Mouse (Mus musculus): ENCODE measurements at regions not wholly inside any gene's neighbourhood (a gene's known extent, or its start where the extent isn't known, plus 50 kb on each side); places are given as distances from the start of the nearest gene placed in this dataset.
"Not testable (repeated sequence)": the region's sequence is repeated elsewhere in the genome, so short reads cannot be mapped to it uniquely, and the experiment has no call there.

GRCm38 (mm10) chr11:13170449-13170848, 705.7 kb upstream of the Cobl start:
- peak; percentile 22 for DNase-seq (ENCODE audit: extremely low spot score, low read depth, low spot score)

GRCm38 (mm10) chr11:13151901-13152300, 687.1 kb upstream of the Cobl start:
- DNase-seq (ENCODE audit: extremely low spot score, low read depth, low spot score): no peak

- DNase-seq (ENCODE audit: extremely low spot score, low read depth, low spot score): not testable (repeated sequence)
These were observed 678.0 kb upstream of the Cobl start for GRCm38 (mm10) chr11:13142721-13143120.

GRCm38 (mm10) chr11:13126808-13127207, 662.0 kb upstream of the Cobl start:
- no peak for DNase-seq (ENCODE audit: extremely low spot score, low read depth, low spot score)

GRCm38 (mm10) chr11:13112486-13112885, 647.7 kb upstream of the Cobl start:
- DNase-seq (ENCODE audit: extremely low spot score, low read depth, low spot score): no peak

Measured in hindlimb bud, embryonic 11.5 days (tissue).